Mouse (Mus musculus): ENCODE measurements at regions not wholly inside any gene's neighbourhood (a gene's known extent, or its start where the extent isn't known, plus 50 kb on each side); places are given as distances from the start of the nearest gene placed in this dataset.

- ATAC-seq (replicated peaks), result no peak
- no peaks in the 10 kb centered on the region for H3K4me1 ChIP-seq
Observed at GRCm38 (mm10) chr11:44133244-44133643, 232.2 kb upstream of the Adra1b start.

GRCm38 (mm10) chr11:44136024-44136423 is 235.0 kb upstream of the Adra1b start:
- Histone ChIP-seq H3K9ac (replicated peaks) (no peak overlapping the region), H3K4me1 (no peaks in the 10 kb centered on the region), H3K4me2 (replicated peaks) (no peak overlapping the region), H3K27ac (replicated peaks) (no peak overlapping the region), H3K27me3 (no peaks in the 10 kb centered on the region), H3K9me3 (no peaks in the 10 kb centered on the region), H3K4me3 (no peak overlapping the region), H3K36me3 (no peaks in the 10 kb centered on the region)
- 92% methylated on average over 3 of the region's 3 CpGs for WGBS
- ATAC-seq (replicated peaks), result no peak

More at GRCm38 (mm10) chr11:44133244-44133643, 232.2 kb upstream of the Adra1b start:
- Histone ChIP-seq H3K27ac (replicated peaks) (no peak overlapping the region), H3K9me3 (no peaks in the 10 kb centered on the region), H3K4me2 (replicated peaks) (no peak overlapping the region), H3K9ac (replicated peaks) (no peak overlapping the region), H3K4me3 (no peak overlapping the region), H3K27me3 (no peaks in the 10 kb centered on the region), H3K36me3 (no peaks in the 10 kb centered on the region)
- WGBS, result 75% methylated on average over 7 of the region's 7 CpGs

- Histone ChIP-seq H3K9me3 (no peaks in the 10 kb centered on the region), H3K27ac (replicated peaks) (no peak overlapping the region), H3K36me3 (no peaks in the 10 kb centered on the region), H3K9ac (replicated peaks) (no peak overlapping the region), H3K27me3 (no peaks in the 10 kb centered on the region), H3K4me2 (replicated peaks) (no peak overlapping the region), H3K4me3 (no peak overlapping the region), H3K4me1 (no peaks in the 10 kb centered on the region)
- ATAC-seq (replicated peaks), result 0 out of 2 replicates have a peak, but pooled peaks have one; percentile 53
- 76% methylated on average over 4 of the region's 4 CpGs for WGBS
Observed at GRCm38 (mm10) chr11:44142996-44143395, 242.0 kb upstream of the Adra1b start.

GRCm38 (mm10) chr11:44144477-44144876 is 243.5 kb upstream of the Adra1b start:
- H3K36me3 ChIP-seq, result no peaks in the 10 kb centered on the region
- ATAC-seq (replicated peaks), result no peak
- no peaks in the 10 kb centered on the region for H3K9me3 ChIP-seq
- H3K4me2 ChIP-seq (replicated peaks), result no peak overlapping the region
- no peak overlapping the region for H3K9ac ChIP-seq (replicated peaks)
- H3K27ac ChIP-seq (replicated peaks), result no peak overlapping the region
- H3K4me3 ChIP-seq, result no peak overlapping the region
- no peaks in the 10 kb centered on the region for H3K27me3 ChIP-seq
- 84% methylated on average over 3 of the region's 3 CpGs for WGBS
- H3K4me1 ChIP-seq, result no peaks in the 10 kb centered on the region

- Histone ChIP-seq H3K4me2 (replicated peaks) (no peak overlapping the region), H3K27me3 (no peaks in the 10 kb centered on the region), H3K9me3 (no peaks in the 10 kb centered on the region), H3K4me3 (no peak overlapping the region), H3K36me3 (no peaks in the 10 kb centered on the region), H3K4me1 (no peaks in the 10 kb centered on the region), H3K9ac (replicated peaks) (no peak overlapping the region), H3K27ac (replicated peaks) (no peak overlapping the region)
- ATAC-seq (replicated peaks), result no peak
- 83% methylated on average over 3 of the region's 3 CpGs for WGBS
Observed at GRCm38 (mm10) chr11:44146419-44146818, 245.4 kb upstream of the Adra1b start.

- H3K4me3 ChIP-seq, result no peak overlapping the region
- WGBS, result 94% methylated on average over 3 of the region's 3 CpGs
- H3K4me2 ChIP-seq (replicated peaks), result no peak overlapping the region
Observed at GRCm38 (mm10) chr11:44153576-44153975, 246.3 kb upstream of the Il12b start.

GRCm38 (mm10) chr11:44155591-44155990 is 244.3 kb upstream of the Il12b start:
- Histone ChIP-seq H3K27ac (replicated peaks) (no peak overlapping the region), H3K9me3 (no peaks in the 10 kb centered on the region), H3K9ac (replicated peaks) (no peak overlapping the region), H3K4me3 (no peak overlapping the region), H3K4me2 (replicated peaks) (no peak overlapping the region), H3K27me3 (no peaks in the 10 kb centered on the region), H3K4me1 (no peaks in the 10 kb centered on the region), H3K36me3 (no peaks in the 10 kb centered on the region)
- ATAC-seq (replicated peaks), result no peak; the same call in 1 of the 2 replicates
- WGBS, result 67% methylated on average over 2 of the region's 2 CpGs

More at GRCm38 (mm10) chr11:44153576-44153975, 246.3 kb upstream of the Il12b start:
- Histone ChIP-seq H3K9ac (replicated peaks) (no peak overlapping the region), H3K27ac (replicated peaks) (no peak overlapping the region), H3K36me3 (no peaks in the 10 kb centered on the region), H3K4me1 (no peaks in the 10 kb centered on the region), H3K9me3 (no peaks in the 10 kb centered on the region), H3K27me3 (no peaks in the 10 kb centered on the region)
- ATAC-seq (replicated peaks), result no peak

- H3K4me3 ChIP-seq, result no peak overlapping the region
- peak; percentile 43; the same call in 1 of the 2 replicates for ATAC-seq (replicated peaks)
- H3K9ac ChIP-seq (replicated peaks), result no peak overlapping the region
- no peaks in the 10 kb centered on the region for H3K27me3 ChIP-seq
- H3K36me3 ChIP-seq, result no peaks in the 10 kb centered on the region
- no peaks in the 10 kb centered on the region for H3K9me3 ChIP-seq
- H3K4me1 ChIP-seq, result no peaks in the 10 kb centered on the region
- WGBS, result 42% methylated on average over 5 of the region's 5 CpGs
- H3K27ac ChIP-seq (replicated peaks), result no peak overlapping the region
- H3K4me2 ChIP-seq (replicated peaks), result no peak overlapping the region
Observed at GRCm38 (mm10) chr11:44156081-44156480, 243.8 kb upstream of the Il12b start.

- no peak for ATAC-seq (replicated peaks)
- H3K27ac ChIP-seq (replicated peaks), result no peak overlapping the region
- no peaks in the 10 kb centered on the region for H3K9me3 ChIP-seq
- 55% methylated on average over 3 of the region's 3 CpGs for WGBS
- H3K4me2 ChIP-seq (replicated peaks), result no peak overlapping the region
- H3K4me3 ChIP-seq, result no peak overlapping the region
- H3K36me3 ChIP-seq, result no peaks in the 10 kb centered on the region
- H3K9ac ChIP-seq (replicated peaks), result no peak overlapping the region
- no peaks in the 10 kb centered on the region for H3K4me1 ChIP-seq
- H3K27me3 ChIP-seq, result no peaks in the 10 kb centered on the region
Observed at GRCm38 (mm10) chr11:44156490-44157345, 243.1 kb upstream of the Il12b start.

- 75% methylated on average over 5 of the region's 5 CpGs for WGBS
- no peak overlapping the region for H3K9ac ChIP-seq (replicated peaks)
- ATAC-seq (replicated peaks), result no peak
- H3K4me3 ChIP-seq, result no peak overlapping the region
- no peak overlapping the region for H3K4me2 ChIP-seq (replicated peaks)
- no peaks in the 10 kb centered on the region for H3K9me3 ChIP-seq
- no peaks in the 10 kb centered on the region for H3K4me1 ChIP-seq
- no peaks in the 10 kb centered on the region for H3K27me3 ChIP-seq
- H3K27ac ChIP-seq (replicated peaks), result no peak overlapping the region
- no peaks in the 10 kb centered on the region for H3K36me3 ChIP-seq
Observed at GRCm38 (mm10) chr11:44158236-44158635, 241.6 kb upstream of the Il12b start.

- WGBS, result 79% methylated on average over 7 of the region's 7 CpGs
- no peak overlapping the region for H3K4me2 ChIP-seq (replicated peaks)
- no peaks in the 10 kb centered on the region for H3K27me3 ChIP-seq
- no peaks in the 10 kb centered on the region for H3K9me3 ChIP-seq
- no peak overlapping the region for H3K9ac ChIP-seq (replicated peaks)
- H3K4me3 ChIP-seq, result no peak overlapping the region
- H3K27ac ChIP-seq (replicated peaks), result no peak overlapping the region
- no peak for ATAC-seq (replicated peaks)
- no peaks in the 10 kb centered on the region for H3K4me1 ChIP-seq
- no peaks in the 10 kb centered on the region for H3K36me3 ChIP-seq
Observed at GRCm38 (mm10) chr11:44161734-44162418, 238.0 kb upstream of the Il12b start.

GRCm38 (mm10) chr11:44163049-44163448 is 236.8 kb upstream of the Il12b start:
- H3K4me1 ChIP-seq, result no peaks in the 10 kb centered on the region
- H3K27me3 ChIP-seq, result no peaks in the 10 kb centered on the region
- no peak overlapping the region for H3K27ac ChIP-seq (replicated peaks)
- no peak for ATAC-seq (replicated peaks)
- no peak overlapping the region for H3K9ac ChIP-seq (replicated peaks)
- H3K36me3 ChIP-seq, result no peaks in the 10 kb centered on the region
- no peak overlapping the region for H3K4me3 ChIP-seq
- H3K9me3 ChIP-seq, result no peaks in the 10 kb centered on the region
- 50% methylated on average over 4 of the region's 4 CpGs for WGBS
- H3K4me2 ChIP-seq (replicated peaks), result no peak overlapping the region

Measured in forebrain, embryonic 15.5 days (tissue).